ENCODE assay signal across 8 mouse cellular contexts in genomic region chr1:98095991-98096330, GRCm38 (mm10). TPM values are rescaled to one million over a fixed set of nuclear protein-coding genes. Genes with fewer than 3 reads are reported as not detected.
DNase-seq lines count a peak whose midpoint lies in the region; ATAC-seq and TF ChIP-seq lines count a peak whose summit lies in the region.

No protein-coding gene starts in this region.

- intact Hi-C loops in left cerebral cortex, adult 2 months (cut with DNase I), result loop anchor here (2.0 kb wide), 1 partner anchor 119 kb away; no protein-coding TSS in a partner anchor
- intact Hi-C loops in left cerebral cortex, postnatal 14 days (cut with DNase I), result loop anchor here (5.0 kb wide), 1 partner anchor 119 kb away; no protein-coding TSS in a partner anchor

- WGBS in embryonic facial prominence, embryonic 13.5 days, result 28% methylated on average over 9 of the region's 9 CpGs
- WGBS in intestine, postnatal 0 days, result 23% methylated on average over 9 of the region's 9 CpGs
- WGBS in neural tube, embryonic 14.5 days, result 37% methylated on average over 9 of the region's 9 CpGs

- H3K4me1 ChIP-seq in embryonic facial prominence, embryonic 13.5 days, result peaks cover 7% of the 10 kb centered on the region; the same call in 1 of the 2 replicates
- H3K4me1 ChIP-seq in intestine, postnatal 0 days (replicated peaks; ENCODE audit: control insufficient read depth, insufficient read depth, low read length), result no peaks in the 10 kb centered on the region; the same call in 1 of the 2 replicates
- H3K4me1 ChIP-seq in neural tube, embryonic 14.5 days (ENCODE audit: control insufficient read depth, insufficient read depth, low read length), result 0 out of 2 replicates have a peak, but pooled peaks cover 3% of the 10 kb centered on the region

- no peak for TF ChIP-seq CTCF in left cerebral cortex, adult 2 months (IDR thresholded peaks at IDR 0.05)
- TF ChIP-seq CTCF in intestine, postnatal 0 days (IDR thresholded peaks at IDR 0.05; ENCODE audit: low read depth), result no peak

- peak overlapping the region; percentile 86 for H3K4me3 ChIP-seq in left cerebral cortex, adult 2 months
- H3K4me3 ChIP-seq in embryonic facial prominence, embryonic 13.5 days, result peak overlapping the region; percentile 77
- peak overlapping the region; percentile 83 for H3K4me3 ChIP-seq in intestine, postnatal 0 days (ENCODE audit: low read depth, low read length)
- peak overlapping the region; percentile 75 for H3K4me3 ChIP-seq in neural tube, embryonic 14.5 days (ENCODE audit: low read depth, low read length)

- no peaks in the 10 kb centered on the region for H3K36me3 ChIP-seq in embryonic facial prominence, embryonic 13.5 days
- no peaks in the 10 kb centered on the region for H3K36me3 ChIP-seq in intestine, postnatal 0 days (ENCODE audit: control insufficient read depth, insufficient read depth)
- H3K36me3 ChIP-seq in neural tube, embryonic 14.5 days (ENCODE audit: control insufficient read depth, insufficient read depth, low read length), result no peaks in the 10 kb centered on the region

- DNase-seq in left cerebral cortex, adult 2 months (ENCODE audit: extremely low spot score in 1 of 2, low spot score in 2 of 2), result no peak
- DNase-seq in left cerebral cortex, postnatal 14 days (ENCODE audit: low spot score in 2 of 2), result no peak
- no peak for DNase-seq in cerebellum, postnatal 14 days
- no peak for DNase-seq in gastrocnemius, postnatal 4 days (ENCODE audit: low spot score in 2 of 2)

- H3K9ac ChIP-seq in embryonic facial prominence, embryonic 13.5 days, result peak overlapping the region; percentile 81
- peak overlapping the region; percentile 79 for H3K9ac ChIP-seq in intestine, postnatal 0 days (ENCODE audit: low read depth, low read length)
- peak overlapping the region; percentile 83 for H3K9ac ChIP-seq in neural tube, embryonic 14.5 days (replicated peaks; ENCODE audit: low read depth, low read length)

- no peak for ATAC-seq in embryonic facial prominence, embryonic 13.5 days (ENCODE audit: insufficient number of reproducible peaks, insufficient read depth, low FRiP score, low TSS enrichment, low read depth)
- 0 out of 2 replicates have a peak, but pooled peaks have one; percentile 6 for ATAC-seq in intestine, postnatal 0 days
- peak; percentile 1; the same call in 1 of the 2 replicates for ATAC-seq in neural tube, embryonic 14.5 days (ENCODE audit: low read depth)
- ATAC-seq in erythroid progenitor cell, adult 5-6 weeks (replicated peaks; ENCODE audit: low FRiP score, poor library complexity, severe bottlenecking), result no peak

- peak overlapping the region; percentile 89 for H3K27ac ChIP-seq in left cerebral cortex, adult 2 months
- peak overlapping the region; percentile 82; the same call in 1 of the 2 replicates for H3K27ac ChIP-seq in embryonic facial prominence, embryonic 13.5 days
- H3K27ac ChIP-seq in intestine, postnatal 0 days (ENCODE audit: low read depth, low read length), result peak overlapping the region; percentile 88
- peak overlapping the region; percentile 77; the same call in 1 of the 2 replicates for H3K27ac ChIP-seq in neural tube, embryonic 14.5 days (ENCODE audit: low read depth, low read length)

- H3K27me3 ChIP-seq in embryonic facial prominence, embryonic 13.5 days, result no peaks in the 10 kb centered on the region; the same call in 1 of the 2 replicates
- H3K27me3 ChIP-seq in intestine, postnatal 0 days (replicated peaks; ENCODE audit: control insufficient read depth, insufficient read depth, low read length), result no peaks in the 10 kb centered on the region
- no peaks in the 10 kb centered on the region for H3K27me3 ChIP-seq in neural tube, embryonic 14.5 days (ENCODE audit: control insufficient read depth, insufficient read depth, low read length)

- no peaks in the 10 kb centered on the region for H3K9me3 ChIP-seq in embryonic facial prominence, embryonic 13.5 days
- no peaks in the 10 kb centered on the region for H3K9me3 ChIP-seq in intestine, postnatal 0 days (ENCODE audit: control insufficient read depth)
- no peaks in the 10 kb centered on the region for H3K9me3 ChIP-seq in neural tube, embryonic 14.5 days (ENCODE audit: control insufficient read depth, low read length)

- peak overlapping the region; percentile 84 for H3K4me2 ChIP-seq in embryonic facial prominence, embryonic 13.5 days
- peak overlapping the region; percentile 93 for H3K4me2 ChIP-seq in intestine, postnatal 0 days (replicated peaks; ENCODE audit: low read depth)
- H3K4me2 ChIP-seq in neural tube, embryonic 14.5 days (ENCODE audit: low read depth, low read length), result peak overlapping the region; percentile 81

RNA-seq across cellular contexts. Expression of gene Pam, which starts 0.5 kb away (rescaled TPM):
- 100 to 1,000 TPM; 258 to 269 TPM for total RNA-seq in left cerebral cortex, adult 2 months (2021)
- 100 to 1,000 TPM; 223 to 229 TPM for total RNA-seq in left cerebral cortex, postnatal 14 days (2021)
- 51.8 and 53.5 TPM in 2 replicates for polyA plus RNA-seq in embryonic facial prominence, embryonic 13.5 days (2015; fragmentation: Nextera tagmentation; extraction: Ambion mirVana)
- polyA plus RNA-seq in intestine, postnatal 0 days (2015; fragmentation: Nextera tagmentation; extraction: Ambion mirVana), result 65.9 and 72.4 TPM in 2 replicates
- polyA plus RNA-seq in neural tube, embryonic 14.5 days (2014; fragmentation: Nextera tagmentation; extraction: Ambion mirVana), result 42.6 and 51.5 TPM in 2 replicates
- total RNA-seq in erythroid progenitor cell, adult 5-6 weeks (2015; ENCODE audit: low replicate concordance), result 0.42 and 6.5 TPM in 2 replicates
- total RNA-seq in erythroid progenitor cell, adult 5-6 weeks (2017; ENCODE audit: low replicate concordance), result 17.2 TPM in 1 of 2 replicates, not detected in the other
- 100 to 1,000 TPM in 1 of 2 experiments, 10 to 100 TPM in 1; 99.1 to 125 TPM for total RNA-seq in gastrocnemius, postnatal 4 days (2021)

Comparison
In these comparisons a context has a peak if more than half of its experiments do, and no peak if none do; other contexts are left out.
1. ATAC-seq: peak in intestine, postnatal 0 days (single experiment) and neural tube, embryonic 14.5 days (single experiment); none in embryonic facial prominence, embryonic 13.5 days (single experiment) and erythroid progenitor cell, adult 5-6 weeks (single experiment).
2. RNA of gene Pam, which starts 0.5 kb away (total RNA-seq): 258 to 269 TPM in left cerebral cortex, adult 2 months, 223 to 229 TPM in left cerebral cortex, postnatal 14 days and 99.1 to 125 TPM in gastrocnemius, postnatal 4 days; 0.42 to 17.2 TPM in erythroid progenitor cell, adult 5-6 weeks; every median in the first group is over 4 times any median in the second.
3. Peak in every context shown above with its lines, with median percentiles within 50 percentile points of each other: H3K27ac ChIP-seq, H3K4me3 ChIP-seq, H3K4me2 ChIP-seq and H3K9ac ChIP-seq.